Mouse (Mus musculus) embryonic facial prominence, embryonic 12.5 days (tissue): Measurements from ENCODE around the gene Zfp329. TPM values are rescaled to one million over a fixed set of nuclear protein-coding genes. Genes with fewer than 3 reads are reported as not detected.

Source experiments
- ATAC-seq: fragments of 200-750 bp; cut with Nextera tagmentation; 2 replicates; pipeline ENCODE4 v1.8.0; 2017; ENCODE audit not compliant: insufficient number of reproducible peaks, insufficient read depth, low FRiP score, low TSS enrichment
- H3K27ac ChIP-seq: fragments of 300-500 bp; sonication (generic); 2 replicates; pipeline ENCODE4 v1.5.1; 2016; ENCODE audit warnings: mild to moderate bottlenecking
- H3K27me3 ChIP-seq: fragments of 300-500 bp; sonication (generic); 2 replicates; pipeline ENCODE4 v1.6.1; 2016; ENCODE audit warnings: mild to moderate bottlenecking, moderate library complexity
- H3K36me3 ChIP-seq: fragments of 300-500 bp; sonication (generic); 2 replicates; pipeline ENCODE4 v1.6.1; 2016; ENCODE audit warnings: mild to moderate bottlenecking
- H3K4me1 ChIP-seq: fragments of 300-500 bp; sonication (generic); 2 replicates; pipeline ENCODE4 v1.6.1; 2016
- H3K4me2 ChIP-seq: fragments of 300-500 bp; sonication (generic); replicated peaks from 2 replicates; pipeline ENCODE4 v1.6.1; 2016; ENCODE audit warnings: mild to moderate bottlenecking, moderate library complexity
- H3K4me3 ChIP-seq: fragments of 300-500 bp; sonication (generic); 2 replicates; pipeline ENCODE4 v1.5.1; 2016; ENCODE audit warnings: mild to moderate bottlenecking
- H3K9ac ChIP-seq: fragments of 300-500 bp; sonication (generic); 2 replicates; pipeline ENCODE4 v1.6.1; 2016; ENCODE audit warnings: mild to moderate bottlenecking, moderate library complexity
- H3K9me3 ChIP-seq: fragments of 300-500 bp; sonication (generic); 2 replicates; pipeline ENCODE4 v1.6.1; 2016; ENCODE audit warnings: mild to moderate bottlenecking, moderate library complexity
- WGBS: fragments of 180-500 bp; shearing (Covaris S2); methylation state at CpG from one replicate; pipeline ENCODE4 v1.1.7; 2016; 5-methylcytosine and 5-hydroxymethylcytosine counted together
- polyA plus RNA-seq: library from polyadenylated mRNA; unstranded; fragments of >200 nt; fragmentation: Nextera tagmentation; extraction: Ambion mirVana; gene quantifications from 2 replicates; pipeline ENCODE4 v1.2.1, GENCODE M21; 2016

The Zfp329 gene
- polyA plus RNA-seq, 1 experiment from 2014 or later: 19.8 TPM

- Histone ChIP-seq H3K27ac (no peak overlapping the region), H3K4me3 (no peak overlapping the region), H3K36me3 (no peaks in the 10 kb centered on the region), H3K4me2 (no peak overlapping the region), H3K9me3 (no peaks in the 10 kb centered on the region), H3K4me1 (no peaks in the 10 kb centered on the region), H3K9ac (no peak overlapping the region), H3K27me3 (no peaks in the 10 kb centered on the region)
- WGBS: 35% methylated on average over 4 of the region's 5 CpGs
- ATAC-seq: no peak
Observed at GRCm38 (mm10) chr7:12788025-12788424, 30.6 kb downstream of the Zfp329 start.

GRCm38 (mm10) chr7:12787333-12787732 is 31.3 kb downstream of the Zfp329 start:
- no peak overlapping the region for H3K9ac ChIP-seq
- no peak overlapping the region for H3K27ac ChIP-seq
- no peaks in the 10 kb centered on the region for H3K36me3 ChIP-seq
- 72% methylated on average over 6 of the region's 6 CpGs for WGBS
- H3K9me3 ChIP-seq: no peaks in the 10 kb centered on the region
- no peaks in the 10 kb centered on the region for H3K27me3 ChIP-seq
- no peaks in the 10 kb centered on the region for H3K4me1 ChIP-seq
- ATAC-seq: no peak
- no peak overlapping the region for H3K4me2 ChIP-seq
- no peak overlapping the region for H3K4me3 ChIP-seq

- Histone ChIP-seq H3K9ac (peak overlapping the region; percentile 79), H3K9me3 (no peaks in the 10 kb centered on the region), H3K4me1 (peaks cover 6% of the 10 kb centered on the region; the same call in 1 of the 2 replicates), H3K36me3 (peaks cover 3% of the 10 kb centered on the region), H3K4me3 (peak overlapping the region; percentile 76), H3K27me3 (no peaks in the 10 kb centered on the region), H3K27ac (0 out of 2 replicates have a peak overlapping the region, but pooled peaks have one; percentile 31), H3K4me2 (peak overlapping the region; percentile 96)
- WGBS: under 1% methylated on average over 57 of the region's 57 CpGs
- ATAC-seq: peak; percentile 90
Observed at GRCm38 (mm10) chr7:12780151-12780830, 38.4 kb downstream of the Zfp329 start.

GRCm38 (mm10) chr7:12779782-12780150 is 38.9 kb downstream of the Zfp329 start:
- H3K4me2 ChIP-seq: peak overlapping the region; percentile 96
- WGBS: 20% methylated on average over 10 of the region's 10 CpGs
- peaks cover 6% of the 10 kb centered on the region; the same call in 1 of the 2 replicates for H3K4me1 ChIP-seq
- peak overlapping the region; percentile 76 for H3K4me3 ChIP-seq
- ATAC-seq: peak; percentile 41; the same call in 1 of the 2 replicates
- H3K9me3 ChIP-seq: 0 out of 2 replicates have a peak, but pooled peaks cover 3% of the 10 kb centered on the region
- no peaks in the 10 kb centered on the region for H3K27me3 ChIP-seq
- no peak overlapping the region for H3K27ac ChIP-seq
- H3K9ac ChIP-seq: peak overlapping the region; percentile 79
- peaks cover 8% of the 10 kb centered on the region for H3K36me3 ChIP-seq

GRCm38 (mm10) chr7:12779141-12779540 is 39.5 kb downstream of the Zfp329 start:
- H3K4me1 ChIP-seq: peaks cover 6% of the 10 kb centered on the region; the same call in 1 of the 2 replicates
- H3K9ac ChIP-seq: no peak overlapping the region; the same call in 1 of the 2 replicates
- peak overlapping the region; percentile 76; the same call in 1 of the 2 replicates for H3K4me3 ChIP-seq
- no peak overlapping the region for H3K27ac ChIP-seq
- H3K36me3 ChIP-seq: peaks cover 14% of the 10 kb centered on the region
- H3K9me3 ChIP-seq: 0 out of 2 replicates have a peak, but pooled peaks cover 6% of the 10 kb centered on the region
- 87% methylated on average over 5 of the region's 5 CpGs for WGBS
- no peaks in the 10 kb centered on the region for H3K27me3 ChIP-seq
- peak overlapping the region; percentile 96; the same call in 1 of the 2 replicates for H3K4me2 ChIP-seq
- no peak for ATAC-seq

GRCm38 (mm10) chr7:12774606-12775005 is 44.1 kb downstream of the Zfp329 start:
- Histone ChIP-seq H3K4me1 (peaks cover 2% of the 10 kb centered on the region; the same call in 1 of the 2 replicates), H3K9ac (no peak overlapping the region), H3K4me2 (no peak overlapping the region), H3K27ac (no peak overlapping the region), H3K36me3 (peaks cover 47% of the 10 kb centered on the region), H3K9me3 (0 out of 2 replicates have a peak, but pooled peaks cover 7% of the 10 kb centered on the region), H3K27me3 (no peaks in the 10 kb centered on the region), H3K4me3 (no peak overlapping the region)
- ATAC-seq: no peak
- 92% methylated on average over 1 of the region's 1 CpGs for whole genome bisulfite sequencing

- ATAC-seq: no peak
- Histone ChIP-seq H3K27ac (no peak overlapping the region), H3K9ac (no peak overlapping the region), H3K9me3 (0 out of 2 replicates have a peak, but pooled peaks cover 7% of the 10 kb centered on the region), H3K4me3 (no peak overlapping the region), H3K4me1 (no peaks in the 10 kb centered on the region), H3K27me3 (no peaks in the 10 kb centered on the region), H3K4me2 (no peak overlapping the region), H3K36me3 (peaks cover 52% of the 10 kb centered on the region)
- 93% methylated on average over 9 of the region's 9 CpGs for WGBS
Observed at GRCm38 (mm10) chr7:12774111-12774510, 44.5 kb downstream of the Zfp329 start.

Other genes starting within 250 kb of the Zfp329 start
- not detected in 2 replicates for gene Vmn2r53, start 210.1 kb downstream of the Zfp329 start, polyA plus RNA-seq
- not detected in 2 replicates for gene Vmn2r54, start 178.5 kb downstream of the Zfp329 start, polyA plus RNA-seq
- not detected in 2 replicates for gene Vmn2r55, start 133.9 kb downstream of the Zfp329 start, polyA plus RNA-seq
- gene Vmn2r56, start 83.9 kb downstream of the Zfp329 start, polyA plus RNA-seq: not detected in 2 replicates
- gene Zscan18, start 15.2 kb downstream of the Zfp329 start, polyA plus RNA-seq: 17.4 and 19.4 TPM in 2 replicates
- 39.5 and 41.3 TPM in 2 replicates for gene Zfp110, start 15.9 kb upstream of the Zfp329 start, polyA plus RNA-seq
- gene Zfp128, start 62.3 kb upstream of the Zfp329 start, polyA plus RNA-seq: 5.4 and 5.9 TPM in 2 replicates
- gene Zscan22, start 79.0 kb upstream of the Zfp329 start, polyA plus RNA-seq: 16.8 and 18.2 TPM in 2 replicates
- 833 and 862 TPM in 2 replicates for gene Rps5, start 103.4 kb upstream of the Zfp329 start, polyA plus RNA-seq
- 0.95 and 1.0 TPM in 2 replicates for gene Rnf225, start 108.6 kb upstream of the Zfp329 start, polyA plus RNA-seq
- 13.9 and 14.4 TPM in 2 replicates for gene Zfp324, start 147.0 kb upstream of the Zfp329 start, polyA plus RNA-seq
- 12.0 and 13.0 TPM in 2 replicates for gene Zfp446, start 159.0 kb upstream of the Zfp329 start, polyA plus RNA-seq
- 0.09 TPM in 1 of 2 replicates, not detected in the other for gene Slc27a5, start 179.3 kb upstream of the Zfp329 start, polyA plus RNA-seq
- 480 and 495 TPM in 2 replicates for gene Trim28, start 180.3 kb upstream of the Zfp329 start, polyA plus RNA-seq
- 28.8 and 29.9 TPM in 2 replicates for gene Zbtb45, start 191.2 kb upstream of the Zfp329 start, polyA plus RNA-seq
- 121 and 127 TPM in 2 replicates for gene Chmp2a, start 215.9 kb upstream of the Zfp329 start, polyA plus RNA-seq
- gene Ube2m, start 219.4 kb upstream of the Zfp329 start, polyA plus RNA-seq: 166 and 183 TPM in 2 replicates
- 3.8 TPM in 2 replicates for gene Mzf1, start 235.9 kb upstream of the Zfp329 start, polyA plus RNA-seq